In genomic region chr11:55424746-55425360, GRCm38 (mm10) we compare ENCODE assay signal across 16 mouse cellular contexts. TPM values are rescaled to one million over a fixed set of nuclear protein-coding genes. Genes with fewer than 3 reads are reported as not detected.
DNase-seq lines count a peak whose midpoint lies in the region; ATAC-seq and TF ChIP-seq lines count a peak whose summit lies in the region.
"Had no signal": no experiment of that assay in that cellular context is flagged by ENCODE, and none has a peak within 500 bp of the region (broad histone marks: within the 10 kb centered on the region; RNA-seq: fewer than 3 reads in every experiment).

No protein-coding gene starts in this region.

- no peak overlapping the region for H3K9ac ChIP-seq in intestine, embryonic 14.5 days (ENCODE audit: low read length)
- H3K9ac ChIP-seq in intestine, postnatal 0 days (ENCODE audit: low read depth, low read length): no peak overlapping the region
- H3K9ac ChIP-seq: neural tube, embryonic 13.5 days had no signal

- H3K27ac ChIP-seq in intestine, embryonic 14.5 days (ENCODE audit: low read depth): peak overlapping the region; percentile 65; the same call in 1 of the 2 replicates
- H3K27ac ChIP-seq in intestine, postnatal 0 days (ENCODE audit: low read depth, low read length): no peak overlapping the region

- H3K27me3 ChIP-seq in intestine, embryonic 14.5 days (replicated peaks; ENCODE audit: control insufficient read depth, insufficient read depth, low read length): no peaks in the 10 kb centered on the region
- H3K27me3 ChIP-seq in intestine, postnatal 0 days (replicated peaks; ENCODE audit: control insufficient read depth, insufficient read depth, low read length): no peaks in the 10 kb centered on the region
- H3K27me3 ChIP-seq: neural tube, embryonic 13.5 days had no signal

- no peak overlapping the region for H3K4me2 ChIP-seq in intestine, embryonic 14.5 days (ENCODE audit: low read length)
- no peak overlapping the region for H3K4me2 ChIP-seq in intestine, postnatal 0 days (replicated peaks; ENCODE audit: low read depth)
- H3K4me2 ChIP-seq: neural tube, embryonic 13.5 days had no signal

- TF ChIP-seq CTCF in intestine, postnatal 0 days (IDR thresholded peaks at IDR 0.05; ENCODE audit: low read depth): no peak

- no peak overlapping the region for H3K4me3 ChIP-seq in intestine, embryonic 14.5 days (ENCODE audit: low read depth, low read length)
- H3K4me3 ChIP-seq in intestine, postnatal 0 days (ENCODE audit: low read depth, low read length): no peak overlapping the region
- H3K4me3 ChIP-seq: erythroblast, embryonic 14.5 days; neural tube, embryonic 13.5 days had no signal

- peak; percentile 47 for DNase-seq in adrenal gland, postnatal 14 days
- DNase-seq in adrenal gland, postnatal 4 days (ENCODE audit: low spot score in 2 of 2): no peak
- DNase-seq in intestine, embryonic 14.5 days (ENCODE audit: low spot score): no peak
- DNase-seq in urinary bladder, postnatal 14 days (ENCODE audit: low spot score): peak; percentile 59
- DNase-seq in urinary bladder, postnatal 25 days (ENCODE audit: low spot score): no peak
- no peak for DNase-seq in spleen, postnatal 14 days (ENCODE audit: low spot score in 2 of 2)
- DNase-seq: adrenal gland, postnatal 25 days; cerebellum, adult 9-10 months; kidney, postnatal 25 days; lung, postnatal 36 days; right cerebral cortex, postnatal 4 days; thymus, postnatal 4 days had no signal

- 78% methylated on average over 8 of the region's 8 CpGs for WGBS in intestine, embryonic 14.5 days
- WGBS in intestine, postnatal 0 days: 83% methylated on average over 8 of the region's 8 CpGs

- no peaks in the 10 kb centered on the region for H3K36me3 ChIP-seq in intestine, embryonic 14.5 days (ENCODE audit: control insufficient read depth, insufficient read depth, low read length)
- H3K36me3 ChIP-seq in intestine, postnatal 0 days (ENCODE audit: control insufficient read depth, insufficient read depth): no peaks in the 10 kb centered on the region
- H3K36me3 ChIP-seq: neural tube, embryonic 13.5 days had no signal

- no peaks in the 10 kb centered on the region for H3K9me3 ChIP-seq in intestine, embryonic 14.5 days (ENCODE audit: control insufficient read depth, low read length)
- no peaks in the 10 kb centered on the region for H3K9me3 ChIP-seq in intestine, postnatal 0 days (ENCODE audit: control insufficient read depth)
- H3K9me3 ChIP-seq: neural tube, embryonic 13.5 days had no signal

- ATAC-seq in intestine, embryonic 14.5 days (replicated peaks; ENCODE audit: low FRiP score, low TSS enrichment, low read depth): no peak
- ATAC-seq in intestine, postnatal 0 days: no peak
- no peak for ATAC-seq in megakaryocyte, adult 5-6 weeks (ENCODE audit: poor library complexity, severe bottlenecking)

- H3K4me1 ChIP-seq in intestine, embryonic 14.5 days (replicated peaks; ENCODE audit: control insufficient read depth, insufficient read depth, low read length): peaks cover 51% of the 10 kb centered on the region
- 0 out of 2 replicates have a peak, but pooled peaks cover 3% of the 10 kb centered on the region for H3K4me1 ChIP-seq in intestine, postnatal 0 days (replicated peaks; ENCODE audit: control insufficient read depth, insufficient read depth, low read length)

RNA-seq across cellular contexts. Expression of gene Sparc, which starts 1.9 kb away (rescaled TPM):
- 2,357 and 2,456 TPM in 2 replicates for total RNA-seq in adrenal gland, postnatal 14 days (2021)
- 1,000 to 10,000 TPM; 2,300 to 2,476 TPM for total RNA-seq in adrenal gland, postnatal 4 days (2021)
- polyA plus RNA-seq in intestine, embryonic 14.5 days (2014; fragmentation: Nextera tagmentation; extraction: Ambion mirVana): 1,391 and 1,474 TPM in 2 replicates
- polyA plus RNA-seq in intestine, postnatal 0 days (2015; fragmentation: Nextera tagmentation; extraction: Ambion mirVana): 931 and 943 TPM in 2 replicates
- total RNA-seq in megakaryocyte, adult 5-6 weeks (2015): 0.71 and 1.2 TPM in 2 replicates
- total RNA-seq in megakaryocyte, adult 5-6 weeks (2017): 0.57 and 1.5 TPM in 2 replicates

RNA-seq across cellular contexts. Expression of gene Atox1, which starts 36.2 kb away (rescaled TPM):
- 255 and 290 TPM in 2 replicates for total RNA-seq in adrenal gland, postnatal 14 days (2021)
- total RNA-seq in adrenal gland, postnatal 4 days (2021): 100 to 1,000 TPM; 254 to 267 TPM
- 400 and 443 TPM in 2 replicates for polyA plus RNA-seq in intestine, embryonic 14.5 days (2014; fragmentation: Nextera tagmentation; extraction: Ambion mirVana)
- 637 and 641 TPM in 2 replicates for polyA plus RNA-seq in intestine, postnatal 0 days (2015; fragmentation: Nextera tagmentation; extraction: Ambion mirVana)
- total RNA-seq in megakaryocyte, adult 5-6 weeks (2015): 211 and 215 TPM in 2 replicates
- total RNA-seq in megakaryocyte, adult 5-6 weeks (2017): 71.8 and 92.8 TPM in 2 replicates

RNA-seq across cellular contexts. Expression of gene G3bp1, which starts 44.6 kb away (rescaled TPM):
- total RNA-seq in adrenal gland, postnatal 14 days (2021): 61.8 and 61.9 TPM in 2 replicates
- 10 to 100 TPM; 70.0 to 73.9 TPM for total RNA-seq in adrenal gland, postnatal 4 days (2021)
- polyA plus RNA-seq in intestine, embryonic 14.5 days (2014; fragmentation: Nextera tagmentation; extraction: Ambion mirVana): 198 and 212 TPM in 2 replicates
- polyA plus RNA-seq in intestine, postnatal 0 days (2015; fragmentation: Nextera tagmentation; extraction: Ambion mirVana): 41.0 and 43.6 TPM in 2 replicates
- 29.4 and 30.7 TPM in 2 replicates for total RNA-seq in megakaryocyte, adult 5-6 weeks (2015)
- total RNA-seq in megakaryocyte, adult 5-6 weeks (2017): 47.8 and 50.6 TPM in 2 replicates

Comparison
In these comparisons a context has a peak if more than half of its experiments do, and no peak if none do; other contexts are left out.
1. DNase-seq: peak in adrenal gland, postnatal 14 days (single experiment) and urinary bladder, postnatal 14 days (single experiment); none in adrenal gland, postnatal 4 days (0 of 2), intestine, embryonic 14.5 days (single experiment), urinary bladder, postnatal 25 days (single experiment) and spleen, postnatal 14 days (0 of 2).
2. RNA of gene Sparc, which starts 1.9 kb away (total RNA-seq): 2,300 to 2,476 TPM in adrenal gland, postnatal 4 days and 2,357 to 2,456 TPM in adrenal gland, postnatal 14 days; 0.57 to 1.5 TPM in megakaryocyte, adult 5-6 weeks; every median in the first group is over 100 times any median in the second.